Mouse (Mus musculus) liver, adult 2 months (tissue): ENCODE data around the gene Gpr34.

Experiments used
- CTCF ChIP-seq: fragments of 200-500 bp; IDR thresholded peaks from 2 replicates; pipeline ENCODE4 v1.5.1; 2011; ENCODE audit warnings: low read depth, low read length, control low read depth
- POLR2A ChIP-seq: fragments of 200-500 bp; IDR thresholded peaks from 2 replicates; pipeline ENCODE4 v1.6.1; 2011; ENCODE audit warnings: low read length, control low read depth; ENCODE audit not compliant: insufficient read depth; ENCODE audit errors: extremely low read depth

DNA sequence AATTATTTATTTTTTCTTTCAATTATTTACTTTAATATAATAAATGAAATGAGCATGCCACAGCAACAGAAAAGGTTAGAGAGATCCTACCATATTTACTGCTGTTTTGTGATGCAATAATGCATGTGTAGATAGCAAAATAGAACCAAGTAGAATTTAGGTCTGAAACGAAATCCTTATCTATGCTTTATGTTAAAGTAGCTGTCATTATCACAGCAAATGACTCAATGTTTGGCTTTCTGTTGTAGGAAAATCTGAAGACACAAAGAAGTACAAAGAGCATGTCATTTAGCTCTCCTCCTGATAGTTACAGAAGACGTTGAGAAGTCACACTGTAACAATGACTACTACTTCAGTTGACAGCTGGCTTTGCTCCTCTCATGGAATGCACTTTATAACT, 7.0 kb downstream of the Gpr34 start:
- no peak for TF ChIP-seq POLR2A
- no peak for TF ChIP-seq CTCF
